In the genomic region with DNA sequence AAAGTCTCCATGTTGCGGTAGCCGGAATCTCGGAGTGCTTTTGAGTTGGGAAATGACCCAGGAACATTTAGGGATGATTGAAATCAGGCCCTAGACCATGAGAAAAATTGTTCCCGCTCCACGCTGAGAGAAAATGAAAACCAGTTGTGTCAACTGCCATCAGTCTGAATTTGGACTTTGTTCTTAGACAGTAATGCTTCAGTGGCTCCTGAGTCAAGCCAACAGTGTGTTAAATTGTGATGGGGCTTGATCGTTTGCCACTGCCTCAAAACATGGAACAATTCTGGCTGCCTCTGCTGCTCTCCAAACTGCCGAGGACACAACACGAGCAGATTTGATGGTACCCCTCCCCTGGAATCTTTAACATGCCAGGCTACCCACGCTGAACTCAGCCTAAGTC, we compare ENCODE assay signal across 18 mouse cellular contexts. TPM values are rescaled to one million over a fixed set of nuclear protein-coding genes. Genes with fewer than 3 reads are reported as not detected.
A peak's percentile ranks its signal among the peaks of the same experiment; 100 is the strongest.
DNase-seq lines count a peak whose midpoint lies in the region; ATAC-seq and TF ChIP-seq lines count a peak whose summit lies in the region.
"Had no signal": no experiment of that assay in that cellular context is flagged by ENCODE, and none has a peak within 500 bp of the region (broad histone marks: within the 10 kb centered on the region; RNA-seq: fewer than 3 reads in every experiment).

No protein-coding gene starts in this region.

- H3K36me3 ChIP-seq in kidney, embryonic 15.5 days, result no peaks in the 10 kb centered on the region
- H3K36me3 ChIP-seq in forebrain, postnatal 0 days (ENCODE audit: insufficient read depth), result no peaks in the 10 kb centered on the region
- H3K36me3 ChIP-seq: embryonic facial prominence, embryonic 13.5 days; heart, embryonic 12.5 days; hindbrain, embryonic 15.5 days had no signal

- H3K4me1 ChIP-seq in kidney, embryonic 15.5 days, result no peaks in the 10 kb centered on the region
- H3K4me1 ChIP-seq in forebrain, postnatal 0 days (ENCODE audit: insufficient read depth), result no peaks in the 10 kb centered on the region
- H3K4me1 ChIP-seq: embryonic facial prominence, embryonic 13.5 days; forebrain, embryonic 13.5 days; heart, embryonic 12.5 days; hindbrain, embryonic 15.5 days had no signal

- WGBS in kidney, embryonic 15.5 days, result 78% methylated on average over 9 of the region's 9 CpGs
- 74% methylated on average over 9 of the region's 9 CpGs for WGBS in forebrain, postnatal 0 days

- TF ChIP-seq CTCF in forebrain, postnatal 0 days (IDR thresholded peaks at IDR 0.05; ENCODE audit: low read depth), result no peak

- peak; percentile 19 for DNase-seq in kidney, adult 11 months
- peak; percentile 62 for DNase-seq in kidney, adult 9 months
- no peak for DNase-seq in kidney, postnatal 4 days
- DNase-seq in kidney, postnatal 36 days, result peak; percentile 16 to 47
- DNase-seq in forebrain, postnatal 0 days, result no peak
- DNase-seq: adrenal gland, adult 2 months; adrenal gland, postnatal 36 days; cerebellum, adult 2 months; gastrocnemius, adult 2 months; gastrocnemius, postnatal 25 days; heart, postnatal 36 days had no signal

- H3K27me3 ChIP-seq in kidney, embryonic 15.5 days, result peaks cover 23% of the 10 kb centered on the region
- no peaks in the 10 kb centered on the region for H3K27me3 ChIP-seq in forebrain, postnatal 0 days (ENCODE audit: insufficient read depth, low read length)
- H3K27me3 ChIP-seq: forebrain, embryonic 13.5 days; hindbrain, embryonic 15.5 days had no signal

- no peak for ATAC-seq in kidney, embryonic 15.5 days (replicated peaks; ENCODE audit: low FRiP score)
- no peak for ATAC-seq in forebrain, postnatal 0 days
- ATAC-seq: forebrain, embryonic 13.5 days had no signal

- no peak overlapping the region for H3K4me3 ChIP-seq in kidney, embryonic 15.5 days (replicated peaks)
- no peak overlapping the region for H3K4me3 ChIP-seq in forebrain, postnatal 0 days (ENCODE audit: low read depth, low read length)
- H3K4me3 ChIP-seq: embryonic facial prominence, embryonic 13.5 days; forebrain, embryonic 13.5 days; gastrocnemius, adult 2 months; heart, embryonic 12.5 days; hindbrain, embryonic 15.5 days had no signal

- no peak overlapping the region for H3K4me2 ChIP-seq in kidney, embryonic 15.5 days
- H3K4me2 ChIP-seq in forebrain, postnatal 0 days (ENCODE audit: low read depth), result no peak overlapping the region
- H3K4me2 ChIP-seq: embryonic facial prominence, embryonic 13.5 days; forebrain, embryonic 13.5 days; heart, embryonic 12.5 days; hindbrain, embryonic 15.5 days had no signal

- no peaks in the 10 kb centered on the region for H3K9me3 ChIP-seq in kidney, embryonic 15.5 days (replicated peaks)
- no peaks in the 10 kb centered on the region for H3K9me3 ChIP-seq in forebrain, postnatal 0 days (ENCODE audit: low read length)
- H3K9me3 ChIP-seq: embryonic facial prominence, embryonic 13.5 days; forebrain, embryonic 13.5 days; heart, embryonic 12.5 days; hindbrain, embryonic 15.5 days had no signal

- no peak overlapping the region for H3K27ac ChIP-seq in kidney, embryonic 15.5 days
- H3K27ac ChIP-seq in forebrain, postnatal 0 days (ENCODE audit: low read depth, low read length), result no peak overlapping the region
- H3K27ac ChIP-seq: embryonic facial prominence, embryonic 13.5 days; forebrain, embryonic 13.5 days; gastrocnemius, adult 2 months; hindbrain, embryonic 15.5 days had no signal

- H3K9ac ChIP-seq in kidney, embryonic 15.5 days, result no peak overlapping the region
- H3K9ac ChIP-seq in forebrain, postnatal 0 days, result no peak overlapping the region
- H3K9ac ChIP-seq: embryonic facial prominence, embryonic 13.5 days; forebrain, embryonic 13.5 days; heart, embryonic 12.5 days; hindbrain, embryonic 15.5 days had no signal

RNA-seq across cellular contexts. Expression of a gene that starts 10.0 kb away (rescaled TPM):
- polyA plus RNA-seq in kidney, embryonic 15.5 days (2015; fragmentation: Nextera tagmentation; extraction: Ambion mirVana), result 18.8 and 19.5 TPM in 2 replicates
- 29.9 and 46.9 TPM in 2 replicates for total RNA-seq in forebrain, postnatal 0 days (2014; rRNA removed)
- 37.1 and 38.2 TPM in 2 replicates for polyA plus RNA-seq in forebrain, postnatal 0 days (2015; fragmentation: Nextera tagmentation; extraction: Ambion mirVana)
- total RNA-seq: adrenal gland, adult 2 months; common myeloid progenitor, adult 5-6 weeks; granulocyte monocyte progenitor cell, adult 5-6 weeks had no signal

Comparison
In these comparisons a context has a peak if more than half of its experiments do, and no peak if none do; other contexts are left out.
1. DNase-seq: peak in kidney, adult 11 months (single experiment), kidney, adult 9 months (single experiment) and kidney, postnatal 36 days (2 of 2); none in kidney, postnatal 4 days (0 of 2) and forebrain, postnatal 0 days (single experiment).